Mouse (Mus musculus) layer of hippocampus, adult 8-10 months (tissue): ENCODE measurements around the gene Rps9. TPM values are rescaled to one million over a fixed set of nuclear protein-coding genes. Genes with fewer than 3 reads are reported as not detected.
"Not testable (repeated sequence)": the region's sequence is repeated elsewhere in the genome, so short reads cannot be mapped to it uniquely, and the experiment has no call there.

Experiments used
- DNase-seq, 2 experiments: peaks; one replicate each; pipeline ENCODE4 v3.0.0; 2022; ENCODE audit warnings: low spot score in 2 of 2
- microRNA-seq, 2 experiments: library from miRNA; unstranded; fragments of <30 nt; microRNA quantifications; one replicate each; pipeline ENCODE4 v1.2.0; 2022
- total RNA-seq, 4 experiments: library from RNA; stranded (reverse); gene quantifications; 2 replicates each; pipeline ENCODE4 v1.2.4; 2022

Rps9 gene
- total RNA-seq, 4 experiments from 2014 or later: 307 to 490 (median 402) TPM

GRCm38 (mm10) chr7:3694949-3695305 is 8.9 kb upstream of the Rps9 start:
- not testable (repeated sequence) for DNase-seq

DNA sequence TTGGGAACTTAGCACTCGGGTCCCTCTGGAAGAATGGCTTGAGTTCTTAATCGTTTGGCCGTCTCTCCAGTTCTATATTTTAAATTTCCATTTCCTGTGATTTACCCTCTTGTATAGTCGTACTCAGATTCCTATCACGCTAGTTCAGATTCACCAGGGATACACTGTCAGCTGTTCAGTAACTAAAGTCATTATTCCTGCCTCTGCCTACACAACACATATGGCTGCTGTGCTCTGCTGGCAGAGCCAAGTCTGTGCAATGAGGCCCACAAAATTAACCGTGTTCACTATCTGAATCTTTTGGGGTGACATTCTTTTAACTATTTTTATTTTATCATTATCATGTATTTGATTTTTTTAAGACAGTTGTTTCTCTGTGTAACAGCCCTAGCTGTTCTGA is 5.3 kb upstream of the Rps9 start:
- DNase-seq: peak in 1 of 2 experiments; percentile 41

GRCm38 (mm10) chr7:3703148-3703878 is 480 bp upstream of the Rps9 start:
- DNase-seq: no peak

DNA sequence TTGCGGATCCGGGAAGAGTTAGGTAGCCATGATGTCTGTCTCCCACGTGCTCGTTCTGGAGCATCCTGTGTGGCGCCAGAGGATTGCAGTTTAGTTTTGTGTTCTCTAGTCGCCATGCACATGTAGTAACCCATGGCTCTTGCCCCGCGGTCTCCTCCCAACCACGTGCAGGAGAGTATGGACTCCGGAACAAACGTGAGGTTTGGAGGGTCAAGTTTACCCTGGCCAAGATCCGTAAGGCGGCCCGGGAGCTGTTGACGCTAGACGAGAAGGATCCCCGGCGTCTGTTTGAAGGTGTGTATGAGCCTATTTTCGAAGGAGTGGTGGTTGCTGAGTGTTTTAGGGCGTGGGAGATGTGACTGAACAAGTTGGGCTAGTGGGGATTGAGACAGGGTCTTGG is 682 bp downstream of the Rps9 start:
- DNase-seq: no peak

DNA sequence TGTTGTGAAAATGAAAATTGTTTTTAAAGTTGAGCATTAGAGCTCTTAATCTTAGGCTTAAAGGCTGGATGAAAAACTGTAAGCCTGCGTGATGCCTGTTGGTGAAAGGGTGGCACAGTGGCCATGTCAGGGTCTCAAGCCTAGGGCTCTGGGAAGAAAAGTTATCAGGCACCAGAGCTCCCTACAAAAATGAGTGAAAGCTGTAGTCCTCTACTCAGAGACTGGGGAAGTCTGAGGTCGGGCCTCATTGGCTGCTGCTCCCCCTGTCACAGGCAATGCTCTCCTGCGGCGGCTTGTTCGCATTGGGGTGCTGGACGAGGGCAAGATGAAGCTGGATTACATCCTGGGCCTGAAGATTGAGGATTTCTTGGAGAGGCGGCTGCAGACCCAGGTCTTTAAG is 1.7 kb downstream of the Rps9 start:
- DNase-seq: not testable (repeated sequence)

DNA sequence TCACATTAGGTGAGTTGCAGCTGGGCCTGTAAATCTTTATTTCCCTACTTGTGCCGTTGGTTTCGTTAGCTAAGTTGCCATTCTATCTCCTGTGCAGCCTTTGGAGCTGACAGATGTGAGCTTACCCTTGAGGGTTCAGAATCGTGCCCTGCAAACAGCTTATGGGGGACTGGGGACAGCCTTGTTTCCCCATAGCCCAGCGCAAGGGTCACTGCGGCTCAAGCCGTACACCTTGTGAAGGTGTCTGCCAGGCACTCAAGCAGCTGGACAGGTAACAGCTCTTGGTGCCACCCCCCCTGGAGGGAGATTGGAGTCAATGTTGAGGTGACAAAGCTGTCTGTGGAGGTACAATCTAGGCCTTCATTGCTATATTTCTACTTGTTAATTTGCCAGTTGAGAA is 2.1 kb downstream of the Rps9 start:
- DNase-seq: no peak

GRCm38 (mm10) chr7:3706343-3706934 is 2.6 kb downstream of the Rps9 start:
- DNase-seq: no peak

DNA sequence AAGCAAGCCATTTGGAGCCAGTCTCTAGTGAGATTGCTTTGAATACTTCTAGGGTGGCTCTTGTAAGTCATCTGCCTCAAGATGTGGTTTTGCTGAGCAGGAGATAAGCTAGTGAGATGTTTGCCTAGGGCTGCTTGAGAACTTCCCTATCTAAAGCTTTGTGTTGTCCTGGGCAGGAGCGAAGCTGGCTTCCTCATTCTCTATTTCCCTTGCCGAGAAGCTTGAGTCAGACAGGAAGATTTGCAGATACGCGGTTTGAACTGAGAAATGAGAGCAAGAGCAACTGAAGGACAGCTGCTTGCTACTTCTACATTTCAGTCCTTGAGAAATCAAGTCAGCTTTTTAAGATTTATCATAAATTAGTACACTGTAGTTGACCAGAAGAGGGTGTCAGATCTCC is 3.2 kb downstream of the Rps9 start:
- DNase-seq: no peak

GRCm38 (mm10) chr7:3707568-3708413 is 4.0 kb downstream of the Rps9 start:
- no peak for DNase-seq

DNA sequence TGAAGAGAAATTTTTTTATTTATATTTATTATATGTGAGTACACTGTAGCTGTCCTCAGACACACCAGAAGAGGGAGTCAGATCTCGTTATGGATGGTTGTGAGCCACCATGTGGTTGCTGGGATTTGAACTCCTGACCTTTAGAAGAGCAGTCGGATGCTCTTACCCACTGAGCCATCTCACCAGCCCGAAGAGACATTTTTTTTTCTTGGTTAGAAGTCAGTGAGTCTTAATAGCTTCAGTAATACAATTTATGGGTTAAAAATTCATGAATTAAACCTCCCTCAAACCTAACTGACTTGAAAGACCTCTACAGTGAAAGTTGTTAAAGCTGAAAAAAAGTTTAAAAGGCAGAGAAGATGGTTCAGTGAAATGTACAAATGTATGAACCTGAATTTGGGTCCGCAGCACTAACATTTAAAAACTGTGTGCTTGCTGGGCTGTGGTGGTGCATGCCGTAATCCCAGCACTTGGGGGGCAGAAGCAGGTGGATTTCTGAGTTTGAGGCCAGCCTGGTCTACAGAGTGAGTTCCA is 4.7 kb downstream of the Rps9 start:
- not testable (repeated sequence) for DNase-seq

DNA sequence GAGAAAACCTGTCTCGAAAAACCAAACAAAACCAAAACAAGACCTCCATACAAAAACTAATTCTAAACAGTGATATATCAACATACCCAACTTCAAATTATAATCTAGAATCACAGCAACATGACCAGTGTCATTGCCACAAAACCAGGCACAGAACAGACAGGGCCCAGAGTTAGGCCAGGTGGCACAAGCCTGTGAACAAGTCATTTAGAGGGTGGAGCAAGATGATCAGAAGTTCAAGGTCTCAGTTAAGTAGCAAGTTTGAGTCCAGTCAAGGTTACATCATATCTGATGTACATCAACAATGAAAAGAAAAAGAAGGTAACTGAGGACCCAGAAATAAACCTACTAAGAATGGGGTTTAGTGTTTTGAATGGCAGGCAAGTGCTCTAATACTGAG is 5.2 kb downstream of the Rps9 start:
- DNase-seq: no peak

DNA sequence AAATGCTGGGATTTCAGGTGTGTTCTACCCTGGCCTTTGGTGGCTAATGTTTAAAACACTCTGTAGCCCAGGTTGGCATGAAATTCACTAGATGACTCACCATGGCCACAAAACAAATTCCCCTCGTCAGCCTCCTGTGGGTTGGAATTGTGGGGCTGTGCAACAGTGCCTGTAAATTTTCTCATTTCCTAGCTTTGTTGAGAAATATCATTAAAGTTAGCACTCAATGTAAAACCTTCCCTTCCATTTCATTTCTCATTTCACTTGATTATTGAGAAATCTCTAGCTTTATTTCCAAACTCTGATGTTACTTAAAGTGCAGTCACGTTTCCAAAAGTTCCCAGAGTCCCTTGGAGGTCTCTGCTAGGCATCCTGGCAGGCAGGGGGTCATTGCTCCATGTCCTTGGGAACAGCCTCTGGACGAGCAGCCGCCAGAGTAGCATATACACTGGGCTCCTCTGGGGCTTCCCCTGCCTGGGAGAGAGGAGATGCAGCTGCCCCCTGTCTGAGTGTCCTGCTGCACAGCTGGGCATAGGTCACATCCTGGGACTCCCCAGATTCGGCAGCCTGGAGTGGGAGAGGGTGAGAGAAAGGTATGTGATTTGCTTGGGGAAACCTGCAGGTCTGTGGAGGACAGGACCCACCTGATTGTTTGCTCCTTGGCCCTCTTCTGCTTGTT is 8.6 kb downstream of the Rps9 start:
- peak in 1 of 2 experiments; percentile 1 for DNase-seq

DNA sequence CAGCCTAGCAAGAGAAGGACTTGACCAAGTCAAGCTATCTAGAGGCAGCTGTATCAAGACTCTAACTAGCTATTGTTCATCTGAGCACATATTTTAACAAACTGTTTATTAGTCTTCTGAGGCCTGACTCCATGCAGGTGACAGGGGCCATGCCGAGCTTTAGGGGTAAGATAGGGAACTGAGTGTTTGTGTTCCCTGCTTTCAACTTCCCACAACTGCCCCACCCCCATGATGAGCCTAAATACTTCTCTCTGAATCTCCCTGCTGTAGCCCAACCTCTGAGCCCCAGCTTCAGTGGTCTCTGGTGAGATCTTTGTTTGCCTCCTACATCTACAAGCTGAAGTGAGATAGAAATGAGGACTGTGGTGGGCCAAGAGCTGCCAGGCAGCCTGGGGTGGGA is 11.5 kb downstream of the Rps9 start:
- DNase-seq: no peak

GRCm38 (mm10) chr7:3720268-3720667 is 16.5 kb downstream of the Rps9 start, which contains the start of gene Pirb:
Pirb (minus strand) TSS chr7:3720391.
- DNase-seq: not testable (repeated sequence)

- DNase-seq: not testable (repeated sequence)
Observed at GRCm38 (mm10) chr7:3725459-3725858, 21.7 kb downstream of the Rps9 start.

DNA sequence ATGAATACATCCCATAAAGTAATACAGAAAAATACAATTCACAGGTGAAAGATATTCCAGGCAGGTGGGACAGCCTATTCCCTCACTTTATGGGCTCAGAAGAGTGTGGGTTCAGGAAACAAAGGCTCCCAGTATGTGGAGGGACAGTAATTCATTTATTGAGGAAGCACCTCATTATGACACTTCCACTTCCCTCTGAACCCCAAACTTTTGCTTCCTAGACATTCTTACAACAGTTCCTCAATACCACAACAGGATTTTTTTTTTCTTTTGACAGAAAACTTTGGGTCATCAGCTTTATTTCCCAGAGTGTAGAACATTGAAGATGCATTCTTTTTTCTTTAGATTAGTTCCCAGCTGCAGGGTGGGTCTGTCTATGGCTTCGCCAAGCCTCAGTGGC is 28.9 kb downstream of the Rps9 start:
- not testable (repeated sequence) for DNase-seq

Small RNA genes lying within 50 kb of the gene (microRNA-seq; reads per million reads assigned to microRNA genes)
- gene Mir3572: 3.5 to 4.0 reads per million in 2 experiments

Other genes starting within 250 kb of the Rps9 start
- under 1 TPM in 2 of 4 experiments, not detected in 2; 0.41 to 0.70 TPM for gene Tarm1, start 201.4 kb upstream of the Rps9 start, total RNA-seq
- 1 to 10 TPM in 2 of 4 experiments, under 1 TPM in 2; 0.66 to 1.5 (median 1.1) TPM for gene Oscar, start 87.8 kb upstream of the Rps9 start, total RNA-seq
- 100 to 1,000 TPM; 526 to 633 (median 592) TPM for gene Ndufa3, start 86.6 kb upstream of the Rps9 start, total RNA-seq
- 10 to 100 TPM; 36.3 to 53.8 (median 39.7) TPM for gene Tfpt, start 74.1 kb upstream of the Rps9 start, total RNA-seq
- 10 to 100 TPM; 50.3 to 53.0 (median 51.0) TPM for gene Prpf31, start 74.0 kb upstream of the Rps9 start, total RNA-seq
- gene Cnot3, start 58.7 kb upstream of the Rps9 start, total RNA-seq: 10 to 100 TPM; 49.6 to 68.5 (median 58.8) TPM
- gene Leng1, start 38.2 kb upstream of the Rps9 start, total RNA-seq: 1 to 10 TPM; 4.4 to 6.8 (median 5.5) TPM
- gene Tmc4, start 26.4 kb upstream of the Rps9 start, total RNA-seq: 10 to 100 TPM in 2 of 4 experiments, 1 to 10 TPM in 2; 6.2 to 12.1 (median 8.8) TPM
- gene Tsen34, start 11.1 kb upstream of the Rps9 start, total RNA-seq: 10 to 100 TPM; 81.0 to 88.0 (median 82.8) TPM
- 100 to 1,000 TPM; 171 to 178 (median 173) TPM for gene Mboat7, start 10.5 kb upstream of the Rps9 start, total RNA-seq
- gene Pirb, start 16.4 kb downstream of the Rps9 start, total RNA-seq: under 1 TPM in 3 of 4 experiments, not detected in 1; 0.14 to 0.54 (median 0.52) TPM
- gene Gm15448, start 121.7 kb downstream of the Rps9 start, total RNA-seq: not detected
- under 1 TPM in 1 of 4 experiments, not detected in 3; 0.23 TPM for gene Pira2, start 141.1 kb downstream of the Rps9 start, total RNA-seq
- not detected for gene Gm14548, start 194.1 kb downstream of the Rps9 start, total RNA-seq
- not detected for gene Lilra6, start 211.5 kb downstream of the Rps9 start, total RNA-seq